Mouse (Mus musculus) kidney, postnatal 10 days (tissue): ENCODE data around the gene Hoxb9.

Source experiments
- DNase-seq: peaks from one replicate; pipeline ENCODE4 v3.0.0; 2021; ENCODE audit warnings: mixed read lengths

Gene Hoxb9

DNA sequence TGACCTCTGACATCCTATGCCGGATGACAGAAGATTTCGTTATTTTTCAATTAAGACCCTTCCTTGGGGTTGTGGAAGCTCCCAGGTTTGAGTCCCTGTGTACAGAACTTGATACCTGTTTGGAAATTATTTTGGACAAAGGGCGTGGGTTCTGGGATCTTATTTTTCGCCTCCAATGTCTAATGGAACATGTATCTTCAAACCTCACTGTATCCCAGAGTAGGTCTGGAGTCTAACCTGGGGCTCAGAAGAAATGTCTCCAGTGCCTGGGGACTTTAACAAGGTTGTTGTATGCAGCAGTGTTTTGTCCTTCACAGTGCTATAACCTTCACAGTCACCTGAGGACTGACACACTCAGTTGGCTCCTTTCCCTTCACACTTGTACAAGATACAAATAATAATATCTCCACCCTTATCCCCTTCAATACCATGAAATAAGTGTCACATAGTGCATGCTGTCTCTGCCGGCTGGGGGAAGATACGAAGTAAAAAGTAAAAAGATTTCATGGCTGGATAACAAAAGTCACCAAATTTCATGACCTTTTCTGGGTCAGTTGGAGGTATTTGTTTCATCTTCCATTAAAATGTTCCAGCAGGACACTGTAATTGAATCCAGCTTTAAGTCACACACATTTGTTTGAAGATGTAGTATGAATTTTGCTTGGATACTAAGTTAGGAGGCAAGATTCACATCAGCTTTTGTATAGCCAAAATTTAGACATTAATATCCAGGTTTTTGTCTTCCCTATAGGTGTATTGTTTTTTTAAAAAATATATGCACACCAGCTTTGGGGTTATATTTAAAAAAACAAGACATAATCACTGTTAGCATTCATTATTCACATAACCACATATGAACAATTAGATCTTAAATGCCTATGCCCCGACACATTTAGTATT lies 4.0 kb upstream of the Hoxb9 start:
- no peak for DNase-seq

DNA sequence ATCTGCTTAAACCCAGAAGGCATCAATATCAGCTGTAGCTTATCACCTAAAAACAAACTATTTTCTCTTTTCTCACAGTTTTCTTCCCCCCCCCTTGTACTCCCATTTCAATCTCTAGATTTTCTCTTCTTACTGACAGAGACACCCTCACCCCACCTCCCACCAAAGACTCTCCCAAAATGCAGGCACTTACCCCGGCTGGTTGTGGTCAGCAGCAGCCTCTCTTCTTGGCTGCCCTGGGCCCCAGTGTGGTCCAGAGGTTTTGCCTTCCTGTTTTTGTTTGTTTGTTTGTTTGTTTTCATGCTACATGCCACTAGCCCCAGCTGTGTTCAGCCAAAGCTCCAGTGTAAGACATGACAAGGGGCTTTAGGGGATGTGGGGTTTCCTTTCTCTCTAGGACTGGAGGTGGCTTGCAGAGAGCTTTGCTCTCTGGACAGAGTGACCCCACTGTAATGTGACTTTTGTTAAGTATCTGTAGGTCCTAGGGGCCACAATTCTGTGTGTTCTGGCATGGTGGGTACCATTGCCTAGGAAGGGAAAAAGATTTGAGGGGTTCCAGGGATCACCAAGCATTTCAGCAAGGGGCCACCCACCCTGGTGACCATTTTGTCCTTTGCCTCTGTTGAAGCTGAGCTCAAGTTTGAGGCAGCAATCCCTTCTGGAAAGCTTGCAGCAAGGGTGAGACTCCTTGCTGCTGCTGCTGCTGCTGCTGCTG lies 3.1 kb upstream of the Hoxb9 start:
- DNase-seq = no peak

DNA sequence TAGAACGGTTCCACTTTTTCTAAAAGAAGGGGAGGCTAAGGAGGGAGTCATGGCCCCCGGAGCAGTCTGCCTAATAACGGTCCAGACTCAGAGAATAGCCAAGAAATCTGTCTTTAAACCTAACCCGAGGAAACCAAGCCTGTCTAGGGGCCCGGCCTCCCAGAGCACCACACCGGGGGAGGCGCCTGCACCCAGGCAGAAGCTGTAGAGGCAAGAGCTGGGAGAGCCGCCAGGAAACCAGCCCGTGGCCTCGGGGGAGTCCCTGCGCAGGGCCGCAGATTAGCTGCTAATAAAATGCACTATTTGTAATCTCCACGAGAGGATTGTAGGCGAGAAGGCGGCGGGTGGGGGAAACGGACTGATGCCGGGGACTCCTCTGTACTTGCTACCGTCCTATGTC lies 1.4 kb upstream of the Hoxb9 start:
- peak; percentile 85 for DNase-seq

DNA sequence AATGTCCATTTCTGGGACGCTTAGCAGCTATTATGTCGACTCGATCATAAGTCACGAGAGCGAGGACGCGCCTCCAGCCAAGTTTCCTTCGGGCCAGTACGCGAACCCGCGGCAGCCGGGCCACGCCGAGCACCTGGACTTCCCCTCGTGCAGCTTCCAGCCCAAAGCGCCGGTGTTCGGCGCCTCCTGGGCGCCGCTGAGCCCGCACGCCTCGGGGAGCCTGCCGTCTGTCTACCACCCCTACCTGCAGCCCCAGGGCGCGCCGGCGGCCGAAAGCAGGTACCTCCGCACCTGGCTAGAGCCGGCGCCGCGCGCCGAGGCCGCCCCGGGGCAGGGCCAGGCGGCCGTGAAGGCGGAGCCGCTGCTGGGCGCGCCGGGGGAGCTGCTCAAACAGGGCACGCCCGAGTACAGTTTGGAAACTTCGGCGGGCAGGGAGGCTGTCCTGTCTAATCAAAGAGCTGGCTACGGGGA lies 319 bp downstream of the Hoxb9 start:
- DNase-seq = peak; percentile 85

DNA sequence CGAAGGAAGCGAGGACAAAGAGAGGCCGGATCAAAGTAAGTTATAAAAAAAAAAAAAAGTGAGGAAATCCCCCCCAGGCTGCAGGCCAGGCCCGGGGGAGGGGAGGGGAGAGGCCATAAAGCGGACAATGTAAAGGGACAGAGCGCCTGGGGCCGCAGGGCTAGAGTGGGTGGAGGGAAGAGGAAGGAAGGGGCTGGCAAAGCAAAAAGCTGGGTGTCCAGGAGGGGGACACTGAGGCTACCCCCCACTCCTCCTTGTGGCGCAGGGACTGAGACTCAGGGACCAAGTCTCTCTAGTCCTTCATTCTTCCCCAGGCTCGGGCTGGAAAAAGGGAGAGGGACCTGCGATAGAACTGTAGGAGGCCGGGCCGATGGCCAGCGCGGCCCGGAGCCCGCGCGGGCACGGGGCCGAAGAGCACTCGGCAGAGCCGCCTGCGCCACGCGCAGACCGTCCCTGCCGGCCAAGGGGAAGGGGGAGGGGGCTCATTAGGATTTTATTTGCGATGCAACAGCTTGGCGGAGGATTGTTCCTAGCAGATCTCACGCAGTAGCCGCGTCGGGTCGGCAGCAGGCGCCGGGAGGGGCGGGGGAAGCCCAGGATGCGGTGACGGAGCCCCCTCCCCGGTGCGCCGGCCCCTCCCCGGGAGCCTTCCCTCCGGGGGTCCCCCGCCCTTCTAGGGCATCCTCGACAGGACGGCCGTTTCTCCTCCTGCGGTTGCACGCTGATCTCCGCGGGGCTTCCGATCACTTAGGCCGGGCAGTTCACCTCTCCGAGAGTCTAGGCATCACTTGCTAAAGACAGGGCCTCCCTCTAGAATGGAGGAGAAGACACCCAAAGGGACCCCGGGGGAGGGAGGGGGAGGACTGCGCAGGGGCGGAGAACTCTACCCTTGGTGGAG lies 1.0 kb downstream of the Hoxb9 start:
- DNase-seq = peak; percentile 73

DNA sequence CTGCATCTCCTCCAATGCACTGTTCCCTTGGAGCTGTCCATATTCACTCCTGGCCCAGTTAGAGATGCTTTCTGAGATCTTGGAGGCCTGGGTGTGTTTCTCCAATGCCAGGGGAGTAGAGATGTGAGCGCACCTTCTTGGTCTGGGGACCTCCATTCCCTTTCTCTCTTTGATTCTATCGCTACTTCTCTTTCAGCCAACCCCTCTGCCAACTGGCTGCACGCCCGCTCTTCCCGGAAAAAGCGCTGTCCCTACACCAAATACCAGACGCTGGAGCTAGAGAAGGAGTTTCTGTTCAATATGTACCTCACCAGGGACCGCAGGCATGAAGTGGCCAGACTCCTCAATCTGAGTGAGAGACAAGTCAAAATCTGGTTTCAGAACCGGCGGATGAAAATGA lies 3.2 kb downstream of the Hoxb9 start:
- DNase-seq = peak; percentile 31

DNA sequence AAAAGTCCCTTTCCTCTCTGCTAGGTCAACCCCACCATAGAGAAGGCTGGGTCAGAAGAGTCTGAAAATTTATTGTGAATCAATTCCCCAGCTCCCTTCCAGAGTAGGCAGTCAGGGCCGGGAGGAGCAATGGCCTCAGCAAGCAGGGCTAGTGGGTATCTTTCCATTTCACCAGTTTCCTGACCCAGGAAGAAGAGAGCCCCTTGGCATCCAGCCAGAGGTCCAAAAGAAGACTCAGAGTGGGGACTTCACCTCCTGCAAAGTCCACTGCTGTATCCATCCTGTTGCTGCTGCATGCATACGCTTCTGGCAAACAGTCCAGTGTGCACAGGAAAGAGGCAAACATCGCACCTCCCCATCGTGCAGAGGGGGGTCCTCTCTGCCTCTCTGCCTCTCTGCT lies 4.6 kb downstream of the Hoxb9 start:
- peak; percentile 78 for DNase-seq

DNA sequence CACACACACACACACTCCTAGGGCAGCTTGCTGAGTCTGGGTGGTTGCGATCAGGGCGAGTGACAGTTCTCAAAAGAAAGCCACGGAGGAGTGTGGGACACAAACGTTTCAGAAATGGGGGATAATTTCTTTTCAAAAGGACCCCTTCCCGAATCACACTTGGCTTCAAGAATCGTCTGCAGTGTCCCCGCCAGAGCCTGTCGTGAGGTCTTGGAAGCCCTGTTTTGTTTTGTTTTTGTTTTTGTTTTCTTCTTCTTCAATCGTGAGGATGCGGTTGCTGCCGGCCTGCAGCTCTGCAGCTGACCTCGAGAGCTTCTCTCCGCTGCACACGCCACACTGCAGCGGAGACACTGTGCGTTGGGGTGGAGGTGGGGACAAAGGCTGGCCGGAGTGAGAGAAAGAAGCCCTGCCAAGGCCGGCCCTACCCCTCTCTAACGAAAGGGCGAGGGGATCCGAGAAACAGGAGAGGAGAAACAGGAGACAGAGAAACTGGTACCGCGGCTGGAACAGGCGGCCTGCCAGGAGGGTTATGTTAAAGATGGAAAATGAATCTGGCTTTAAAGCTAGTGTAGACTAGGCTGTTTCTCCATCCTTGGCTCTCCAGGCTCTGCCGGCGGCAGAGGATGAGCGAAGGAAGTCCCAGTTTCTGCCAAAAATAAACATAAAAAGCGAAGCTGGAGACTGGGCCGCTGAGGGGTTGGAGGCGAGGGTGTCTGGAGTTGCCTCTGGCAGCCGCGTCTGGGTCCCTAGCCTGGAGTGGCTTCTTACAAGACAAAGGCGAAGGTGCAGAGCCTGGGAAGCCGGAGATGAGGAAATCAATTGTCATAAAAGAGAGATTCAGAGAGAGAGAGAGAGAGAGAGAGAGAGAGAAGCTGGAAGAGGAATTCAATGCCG lies 6.1 kb downstream of the Hoxb9 start:
- peak; percentile 60 for DNase-seq

DNA sequence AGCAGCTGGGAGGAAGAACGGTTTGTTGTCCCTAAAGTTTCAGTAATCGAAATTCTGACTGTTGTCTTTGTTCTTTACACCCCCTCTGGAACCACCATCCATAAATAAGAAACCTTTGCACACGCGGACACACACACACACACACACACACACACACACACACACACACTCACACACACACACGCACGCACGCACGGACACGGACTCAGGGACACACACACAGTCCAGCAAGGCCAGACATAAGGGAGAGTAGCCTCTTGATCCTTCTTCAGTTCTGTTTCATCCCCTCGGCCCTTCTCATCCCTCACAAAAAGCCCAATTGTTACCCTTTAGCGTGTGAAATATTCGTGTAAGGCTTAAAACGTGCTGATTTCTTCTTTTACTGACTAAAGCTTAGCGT lies 7.1 kb downstream of the Hoxb9 start:
- DNase-seq = peak; percentile 38

DNA sequence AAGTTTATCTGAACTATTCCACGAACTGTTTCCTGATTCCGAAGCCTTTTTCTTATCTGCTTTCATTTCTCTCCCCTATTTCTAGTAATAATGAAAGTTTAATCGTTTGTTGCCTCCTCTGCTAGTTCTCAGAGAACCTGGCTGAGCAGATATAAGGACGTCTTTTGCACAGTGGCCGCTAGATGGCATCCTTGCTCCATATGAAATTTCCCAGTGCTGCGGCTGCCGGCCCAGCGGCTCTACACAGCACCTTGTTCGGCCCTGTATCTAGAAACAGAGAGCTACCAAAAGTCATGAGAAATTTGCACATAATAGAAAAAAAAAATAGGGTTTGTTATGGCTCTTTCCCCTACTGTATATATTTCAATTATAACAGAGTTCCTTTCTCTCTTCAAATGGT lies 7.5 kb downstream of the Hoxb9 start:
- DNase-seq = peak; percentile 94

DNA sequence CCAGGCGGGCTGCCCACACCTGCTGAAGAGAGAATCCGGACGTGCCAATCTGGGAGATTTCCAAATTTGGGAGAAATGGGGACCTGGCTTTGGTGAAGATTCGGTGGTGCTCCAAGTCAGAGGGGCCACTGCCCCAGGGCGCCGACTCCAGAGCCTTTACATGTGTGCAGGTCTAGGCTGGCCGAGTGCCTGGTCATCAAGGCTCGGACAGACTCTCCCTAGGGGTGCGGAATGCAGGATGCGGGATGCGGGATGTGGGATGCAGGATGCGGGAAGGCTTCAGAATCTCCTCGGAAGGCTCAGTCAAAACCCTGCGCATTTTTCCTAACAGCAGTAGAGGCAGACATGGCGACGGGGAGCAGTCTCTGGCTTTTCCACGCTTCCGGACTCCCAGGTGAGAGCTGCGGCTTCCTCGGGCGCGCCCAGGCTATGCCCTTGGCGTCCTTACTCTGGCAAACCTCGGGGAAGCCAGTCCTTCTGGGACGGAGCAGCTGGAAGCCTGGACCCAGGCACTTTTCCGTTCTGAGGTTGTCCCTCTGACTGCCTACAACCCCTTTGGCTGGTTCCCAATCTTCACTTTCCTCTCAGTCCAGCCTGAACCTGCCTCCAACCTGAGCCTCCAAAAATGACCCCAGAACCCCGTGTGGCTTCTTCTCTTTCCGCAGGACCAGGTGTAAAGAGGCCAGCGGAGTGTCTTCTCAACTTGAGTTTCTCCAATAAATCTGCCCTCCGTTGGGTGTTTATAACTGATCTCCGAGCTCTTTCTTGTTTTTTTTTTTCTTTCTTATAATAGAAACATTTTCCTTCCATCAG lies 8.4 kb downstream of the Hoxb9 start:
- peak; percentile 67 for DNase-seq

DNA sequence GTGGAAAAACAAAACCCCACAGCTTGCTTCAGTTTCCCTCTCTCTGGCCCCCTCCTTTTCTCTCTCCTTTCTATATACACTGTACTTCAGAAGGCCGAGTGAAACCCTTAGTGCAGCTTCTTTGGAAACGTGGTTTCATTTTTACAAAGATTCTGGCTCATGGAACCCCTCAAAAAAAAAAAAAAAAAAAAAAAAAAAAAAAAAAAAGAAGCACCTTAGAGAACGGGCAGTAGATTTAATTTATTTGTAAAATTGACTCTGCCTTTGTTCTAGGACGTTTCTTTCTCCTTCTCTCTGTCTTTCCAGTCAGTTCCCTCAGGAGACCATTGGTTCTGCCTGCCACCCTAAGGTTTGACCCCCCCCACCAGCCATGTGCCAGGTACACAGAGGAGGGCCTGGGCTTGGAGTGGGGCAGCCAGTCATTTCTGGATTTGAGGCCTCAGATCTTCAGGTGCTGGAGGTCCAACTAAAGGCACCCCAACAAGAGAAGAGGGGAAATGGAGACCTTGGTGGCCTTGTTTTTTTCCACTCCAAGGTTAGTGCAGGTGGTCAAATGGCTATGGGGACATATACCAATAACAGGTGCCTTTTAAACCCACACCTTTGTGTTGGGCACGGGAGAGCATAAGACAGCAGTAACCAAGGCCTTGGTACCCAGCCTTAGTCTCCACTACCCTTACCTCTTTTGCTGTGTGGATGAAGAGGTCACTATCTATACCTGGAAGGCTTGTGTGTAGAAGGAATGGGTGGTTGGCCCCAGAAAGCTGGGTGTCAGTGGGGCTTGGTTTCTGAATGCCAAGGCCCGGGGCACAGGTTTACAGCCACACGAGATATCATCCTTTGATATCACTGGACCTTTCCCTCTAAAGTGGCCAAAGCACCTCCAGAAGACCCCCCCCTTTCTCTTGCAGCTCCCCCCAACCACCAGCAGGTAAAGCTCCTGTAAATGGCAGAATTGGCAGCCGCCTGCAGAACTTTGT lies 9.4 kb downstream of the Hoxb9 start:
- DNase-seq = peak; percentile 69

DNA sequence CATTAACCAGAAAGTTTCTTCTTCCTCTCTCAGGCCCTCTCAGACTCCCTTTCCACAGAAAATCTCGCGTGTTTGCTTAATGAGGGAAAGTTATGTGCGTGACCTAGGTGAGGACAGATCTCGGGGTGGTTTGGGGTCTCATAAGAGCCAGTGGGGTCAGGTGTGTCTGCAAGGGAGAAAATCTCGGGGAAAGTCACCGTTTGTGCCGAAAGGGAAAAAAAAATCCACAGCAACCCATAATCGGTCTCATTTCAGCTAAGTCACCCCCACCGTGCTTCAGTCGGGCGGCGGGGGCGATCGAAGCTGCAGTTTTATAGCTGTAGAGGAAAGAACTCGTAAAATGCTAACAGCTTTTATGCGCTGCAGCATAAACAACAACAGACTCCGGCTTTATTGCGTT lies 10.1 kb downstream of the Hoxb9 start:
- DNase-seq = peak; percentile 64

DNA sequence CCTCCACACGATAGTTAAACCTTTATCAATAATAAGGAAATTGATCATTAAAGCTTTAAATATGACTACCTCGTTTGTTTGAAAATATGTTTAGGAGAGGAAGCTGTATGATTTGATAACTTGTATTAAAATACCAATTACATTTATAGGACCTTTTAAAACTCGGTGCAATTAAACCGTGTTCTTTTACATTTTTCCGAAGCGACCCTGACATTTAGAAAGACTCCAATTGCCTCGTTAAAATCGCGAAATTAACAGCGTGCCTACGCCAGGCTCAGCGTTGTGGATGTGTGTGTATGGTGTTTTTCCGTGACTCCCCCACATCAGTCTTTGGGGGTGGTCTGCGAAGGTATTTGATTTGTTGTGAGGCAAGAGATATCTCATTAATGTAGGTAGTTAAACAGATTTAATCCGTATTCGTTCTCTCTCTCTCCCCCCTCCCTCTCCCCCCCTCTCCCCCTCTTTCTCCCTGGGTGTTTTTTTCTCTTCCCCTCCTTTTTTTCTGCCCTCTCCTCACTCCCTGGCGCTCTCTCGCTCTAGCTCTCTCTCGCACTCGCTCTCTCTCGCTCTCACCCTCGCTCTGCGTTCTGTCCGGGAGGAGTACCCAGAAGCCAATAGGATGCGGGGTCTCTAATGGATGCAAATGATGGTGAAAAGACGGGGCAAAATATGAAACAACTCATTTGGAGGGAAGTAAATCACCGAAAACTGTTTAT lies 10.8 kb downstream of the Hoxb9 start, which contains the start of gene Hoxb8:
Gene Hoxb8 (plus strand): TSS at position 51 of the 716 bp plus-strand sequence.
- peak; percentile 68 for DNase-seq

DNA sequence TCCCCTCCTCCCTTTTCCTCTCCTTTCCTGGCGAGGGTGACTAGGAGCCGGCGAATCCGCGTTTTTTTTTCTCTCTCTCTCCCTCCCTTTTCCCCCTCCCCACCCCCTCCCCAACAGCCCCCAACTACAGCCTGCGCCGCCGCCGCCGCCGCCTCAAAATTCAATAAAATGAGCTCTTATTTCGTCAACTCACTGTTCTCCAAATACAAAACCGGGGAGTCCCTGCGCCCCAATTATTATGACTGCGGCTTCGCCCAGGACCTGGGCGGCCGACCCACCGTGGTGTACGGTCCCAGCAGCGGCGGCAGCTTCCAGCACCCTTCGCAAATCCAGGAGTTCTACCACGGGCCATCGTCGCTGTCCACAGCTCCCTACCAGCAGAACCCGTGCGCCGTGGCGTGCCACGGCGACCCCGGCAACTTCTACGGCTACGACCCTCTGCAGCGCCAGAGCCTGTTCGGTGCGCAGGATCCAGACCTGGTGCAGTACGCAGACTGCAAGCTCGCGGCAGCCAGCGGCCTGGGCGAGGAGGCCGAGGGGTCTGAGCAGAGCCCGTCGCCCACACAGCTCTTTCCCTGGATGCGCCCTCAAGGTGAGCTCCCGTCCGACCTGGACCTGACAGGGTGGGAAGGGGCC lies 11.7 kb downstream of the Hoxb9 start:
- DNase-seq = peak; percentile 75

DNA sequence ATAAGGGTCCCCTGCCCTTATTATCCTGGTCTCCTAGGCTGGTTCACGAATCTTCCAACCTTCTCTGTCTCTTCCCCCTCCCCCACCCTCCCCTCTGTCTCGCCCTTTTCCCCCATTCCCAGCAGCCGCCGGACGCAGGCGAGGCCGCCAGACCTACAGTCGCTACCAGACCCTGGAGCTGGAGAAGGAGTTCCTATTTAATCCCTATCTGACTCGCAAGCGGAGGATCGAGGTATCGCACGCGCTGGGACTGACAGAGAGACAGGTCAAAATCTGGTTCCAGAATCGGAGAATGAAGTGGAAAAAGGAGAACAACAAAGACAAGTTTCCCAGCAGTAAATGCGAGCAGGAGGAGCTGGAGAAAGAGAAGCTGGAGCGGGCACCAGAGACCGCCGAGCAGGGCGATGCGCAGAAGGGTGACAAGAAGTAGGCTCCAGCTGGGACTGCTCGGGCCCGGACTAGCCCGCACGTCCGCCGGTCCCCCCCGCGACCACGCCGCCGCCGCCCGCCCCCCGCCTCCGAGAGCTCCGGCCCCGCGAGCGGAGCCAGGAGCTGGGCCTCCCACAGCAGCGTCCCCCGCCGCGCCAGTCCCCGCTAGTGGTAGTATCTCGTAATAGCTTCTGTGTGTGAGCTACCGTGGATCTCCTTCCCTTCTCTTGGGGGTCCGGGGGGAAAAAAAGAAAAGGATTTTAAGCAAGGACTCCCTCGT lies 12.9 kb downstream of the Hoxb9 start:
- peak; percentile 85 for DNase-seq
